Mouse (Mus musculus): ENCODE measurements around the gene Hist1h2bf. TPM values are rescaled to one million over a fixed set of nuclear protein-coding genes. Genes with fewer than 3 reads are reported as not detected.
"Not testable (repeated sequence)": the region's sequence is repeated elsewhere in the genome, so short reads cannot be mapped to it uniquely, and the experiment has no call there.

Gene Hist1h2bf
- polyA plus RNA-seq, 1 experiment = 12.9 TPM

DNA sequence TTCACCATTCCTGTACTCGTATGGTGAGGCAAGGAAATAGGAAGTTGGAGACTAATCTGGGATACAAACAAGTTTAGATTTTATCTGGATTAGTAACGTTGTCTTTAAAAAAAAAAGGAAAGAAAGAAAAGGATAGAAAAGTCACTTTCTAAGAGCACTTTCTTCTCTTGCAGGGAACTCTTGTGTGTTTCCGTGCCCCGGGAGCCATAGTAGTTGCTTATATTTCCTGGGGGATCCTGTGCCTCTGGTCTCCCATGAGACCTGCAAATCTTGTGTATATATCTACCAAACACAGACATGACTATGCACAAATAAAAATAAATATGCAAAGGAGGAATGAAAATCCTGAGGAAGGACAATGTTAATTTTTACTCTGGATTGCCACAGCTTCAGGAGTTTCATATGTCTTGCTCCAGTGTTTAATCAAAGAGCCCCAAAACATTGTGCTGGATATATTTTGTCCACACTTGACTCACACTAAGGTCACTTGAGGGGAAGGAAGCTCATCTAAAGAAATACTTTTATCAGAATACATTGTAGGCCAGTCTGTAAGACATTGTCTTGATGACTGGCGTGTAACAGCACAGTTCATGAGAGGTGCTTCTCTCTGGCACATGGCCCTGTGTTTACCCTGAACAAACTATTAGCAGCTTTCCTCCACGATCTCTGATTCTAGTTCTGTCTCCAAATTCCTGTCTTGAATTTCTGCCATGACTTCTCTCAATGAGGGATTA, 3.1 kb upstream of the Hist1h2bf start:
- no peak for TF ChIP-seq GATA1 (IDR thresholded peaks at IDR 0.05; ENCODE audit: low read length)

DNA sequence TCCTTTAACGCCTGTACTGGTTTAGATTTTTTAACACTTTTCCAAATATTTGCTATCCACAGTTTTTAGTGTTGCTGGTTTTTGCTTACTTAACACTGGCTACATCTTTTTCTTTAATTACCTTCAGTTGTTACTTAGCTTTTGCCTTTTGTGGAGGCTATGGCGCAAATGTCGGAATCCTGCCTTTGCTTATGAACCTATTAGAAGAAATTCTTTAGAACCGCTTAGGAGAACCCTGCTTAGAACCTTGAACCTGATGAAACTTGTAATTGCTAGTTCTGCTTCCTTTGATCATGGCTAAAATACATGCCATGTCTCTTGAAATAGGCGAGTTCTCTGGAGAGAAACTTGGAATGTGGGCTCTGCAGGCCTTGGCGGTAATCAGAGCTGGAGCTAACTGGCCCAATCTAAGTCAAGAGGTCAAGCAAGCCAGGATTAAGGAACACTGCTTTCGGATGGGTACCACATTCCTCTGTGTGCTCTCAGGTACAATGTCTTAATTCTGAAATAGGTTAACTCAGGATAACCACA, 2.4 kb upstream of the Hist1h2bf start:
- no peak for TF ChIP-seq GATA1 (IDR thresholded peaks at IDR 0.05; ENCODE audit: low read length)

DNA sequence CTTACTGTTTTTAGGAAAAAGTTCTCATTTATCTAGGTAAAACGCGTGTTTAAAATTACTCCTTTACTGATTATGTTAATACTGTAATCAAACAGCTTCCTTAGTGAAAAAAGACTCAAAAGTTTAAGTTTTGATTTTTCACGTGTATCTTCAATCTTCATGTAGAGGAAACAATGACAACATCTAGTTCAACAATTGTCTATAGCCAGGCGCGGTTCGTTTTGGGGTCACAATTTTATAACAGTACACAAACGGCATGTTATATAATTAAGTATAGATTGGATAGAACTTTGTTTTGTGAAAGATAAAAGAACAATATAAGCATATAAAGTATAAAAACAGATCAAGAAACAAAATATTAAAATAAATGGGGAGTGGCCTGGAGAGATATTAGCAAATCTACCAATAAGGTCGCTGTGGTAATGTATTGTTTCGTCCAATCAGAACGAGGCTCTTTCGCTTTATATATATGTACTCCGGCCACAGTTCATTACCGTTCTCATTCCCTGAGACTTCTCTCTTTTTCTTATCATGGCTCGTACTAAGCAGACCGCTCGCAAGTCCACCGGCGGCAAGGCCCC, 1.4 kb upstream of the Hist1h2bf start, which contains the start of gene Hist1h3d:
Hist1h3d (plus strand) TSS at position 493 of the 581 bp plus-strand sequence.
- no peak for TF ChIP-seq GATA1 (IDR thresholded peaks at IDR 0.05; ENCODE audit: low read length)

DNA sequence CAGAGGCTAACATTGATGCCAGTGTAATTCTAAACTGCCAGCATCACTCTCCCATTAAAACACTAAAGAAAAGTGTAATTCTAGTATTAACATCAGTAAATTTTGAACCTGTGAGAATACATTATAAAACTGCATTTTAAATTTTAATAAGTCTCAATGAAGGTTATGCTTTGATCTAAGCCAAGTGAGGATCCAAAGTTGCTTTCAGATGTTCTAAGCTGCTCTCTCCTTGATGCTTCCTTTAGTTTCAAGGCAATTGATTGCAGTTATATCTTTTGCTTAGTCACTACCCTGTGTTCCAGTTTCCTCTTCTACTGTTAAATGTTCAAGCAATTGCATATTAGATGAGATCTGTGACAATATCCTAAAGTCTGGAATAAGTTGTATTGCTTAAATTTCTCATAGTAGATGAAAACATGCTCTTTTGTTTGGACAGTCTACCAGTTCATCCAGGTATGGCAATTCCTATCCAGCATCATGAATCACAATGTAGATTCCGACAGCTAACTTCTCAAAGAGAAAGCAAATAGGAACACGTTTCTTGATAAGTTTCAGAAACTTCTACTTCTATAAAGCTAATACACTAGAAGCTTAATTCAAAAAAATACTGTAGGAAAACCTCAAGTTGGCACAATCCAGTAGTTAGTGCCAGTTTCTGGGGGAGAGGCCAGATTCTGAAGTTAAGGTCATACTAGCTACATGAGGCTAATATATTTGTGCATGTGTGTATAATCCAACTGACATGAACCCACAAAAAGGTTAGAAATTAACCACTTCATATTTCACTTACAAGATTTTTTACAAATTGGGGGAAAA, 1.6 kb downstream of the Hist1h2bf start:
- TF ChIP-seq GATA1 (IDR thresholded peaks at IDR 0.05; ENCODE audit: low read length) = no peak

DNA sequence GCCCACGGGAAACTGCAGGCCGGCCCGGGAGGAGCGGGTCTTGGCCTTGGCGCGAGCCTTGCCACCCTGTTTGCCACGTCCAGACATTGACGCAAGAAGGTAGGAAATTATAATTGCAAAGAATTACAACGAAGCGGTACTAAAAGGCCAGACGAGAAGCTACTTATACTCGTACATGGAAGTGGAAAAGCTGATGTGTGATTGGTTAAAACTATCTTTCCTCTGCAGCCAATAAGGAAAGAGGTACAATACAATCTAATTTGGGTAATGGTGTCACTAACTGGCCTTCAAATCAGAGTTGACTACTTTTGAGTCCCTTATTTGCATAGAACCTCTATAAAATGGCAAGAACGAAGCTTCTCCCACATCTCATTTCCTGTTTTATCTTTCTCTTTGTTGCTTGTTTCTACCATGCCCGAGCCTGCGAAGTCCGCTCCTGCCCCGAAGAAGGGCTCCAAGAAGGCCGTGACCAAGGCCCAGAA, 2.9 kb downstream of the Hist1h2bf start, which contains the start of the genes Hist1h2ae and Hist1h2bg:
Hist1h2ae (minus strand) TSS at position 199 of the 482 bp plus-strand sequence.
Hist1h2bg (plus strand) TSS at position 375 of the 482 bp plus-strand sequence.
- no peak for TF ChIP-seq GATA1 (IDR thresholded peaks at IDR 0.05; ENCODE audit: low read length)

DNA sequence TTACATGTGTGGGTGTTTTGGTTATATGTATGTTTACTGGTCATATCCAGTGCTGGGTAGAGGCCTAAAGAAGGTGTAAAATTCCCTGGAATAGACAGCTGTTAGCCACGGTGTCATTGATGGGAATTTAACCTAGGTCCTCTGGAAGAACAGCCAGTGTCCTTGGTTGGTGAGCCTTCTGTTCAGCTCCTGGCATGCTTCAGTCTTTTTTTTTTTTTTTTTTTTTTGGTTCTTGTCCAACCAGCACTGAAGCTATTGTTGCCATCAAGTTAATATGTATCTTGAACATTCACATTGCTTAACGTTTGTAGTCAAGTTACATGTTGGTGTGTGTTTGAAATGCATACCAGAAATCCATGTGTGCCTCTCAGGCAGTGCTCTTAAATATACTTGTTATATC, 9.5 kb downstream of the Hist1h2bf start:
- no peak for TF ChIP-seq GATA1 (IDR thresholded peaks at IDR 0.05; ENCODE audit: low read length)

DNA sequence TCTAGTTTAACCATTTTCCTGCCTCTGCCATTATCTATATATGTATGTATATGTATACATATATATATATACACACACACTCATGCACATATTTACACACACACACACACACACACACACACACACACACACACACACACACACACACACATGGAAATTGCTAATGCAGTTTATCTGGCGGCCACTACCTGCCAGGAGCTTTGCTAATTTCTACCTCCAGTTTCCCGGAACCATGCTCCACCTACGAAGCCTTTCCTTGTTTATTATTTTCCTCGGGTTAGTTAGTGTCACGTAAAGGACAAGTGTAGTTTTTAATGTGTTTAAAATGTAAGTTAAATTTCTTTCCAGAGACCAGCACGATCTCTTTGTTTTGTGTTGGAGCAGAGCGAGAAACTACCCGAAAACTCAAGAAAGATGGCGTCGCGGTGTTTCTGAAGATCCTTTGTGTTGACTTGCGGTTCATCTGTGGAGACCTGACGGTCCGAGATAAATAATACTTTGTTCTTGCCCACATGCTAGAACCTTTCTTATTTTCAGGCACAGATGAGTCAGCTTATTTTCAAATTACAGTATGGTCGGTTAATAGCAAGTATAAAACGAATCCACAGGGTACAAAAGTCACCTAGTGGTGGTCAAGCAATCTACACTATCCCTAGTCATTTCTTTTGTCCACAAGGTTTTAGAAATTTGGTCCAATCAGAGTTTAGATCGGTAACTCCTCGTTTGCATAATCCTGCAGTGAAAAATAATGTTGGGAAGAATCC, 11.1 kb downstream of the Hist1h2bf start:
- no peak for TF ChIP-seq GATA1 (IDR thresholded peaks at IDR 0.05; ENCODE audit: low read length)

DNA sequence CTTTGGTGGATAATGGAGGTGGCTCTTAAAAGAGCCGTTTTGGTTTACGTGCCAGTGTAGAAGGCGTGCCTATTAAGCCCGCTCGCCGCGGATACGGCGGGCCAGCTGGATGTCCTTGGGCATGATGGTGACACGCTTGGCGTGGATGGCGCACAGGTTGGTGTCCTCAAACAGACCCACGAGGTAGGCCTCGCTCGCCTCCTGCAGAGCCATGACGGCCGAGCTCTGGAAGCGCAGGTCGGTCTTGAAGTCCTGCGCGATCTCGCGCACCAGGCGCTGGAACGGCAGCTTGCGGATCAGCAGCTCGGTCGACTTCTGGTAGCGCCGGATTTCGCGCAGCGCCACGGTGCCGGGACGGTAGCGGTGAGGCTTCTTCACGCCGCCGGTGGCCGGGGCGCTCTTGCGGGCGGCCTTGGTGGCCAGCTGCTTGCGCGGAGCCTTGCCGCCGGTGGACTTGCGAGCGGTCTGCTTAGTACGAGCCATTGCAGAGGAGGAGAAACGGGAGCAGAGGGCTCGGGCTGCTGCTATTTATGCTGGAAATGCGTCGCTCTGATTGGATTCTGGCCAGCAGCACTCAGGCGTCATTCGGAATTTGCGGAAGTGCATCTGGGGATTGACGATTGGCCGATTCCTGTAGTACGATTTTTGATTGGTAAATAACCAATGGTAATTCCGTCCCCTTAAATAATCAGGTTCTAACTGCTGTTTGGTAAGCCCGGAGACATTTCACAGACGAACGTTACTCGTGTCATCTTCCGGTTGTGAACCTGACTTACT, 11.9 kb downstream of the Hist1h2bf start, which contains the start of gene Hist1h3e:
Hist1h3e (minus strand) TSS at position 487 of the 777 bp plus-strand sequence.
- not testable (repeated sequence) for TF ChIP-seq GATA1 (IDR thresholded peaks at IDR 0.05; ENCODE audit: low read length)

DNA sequence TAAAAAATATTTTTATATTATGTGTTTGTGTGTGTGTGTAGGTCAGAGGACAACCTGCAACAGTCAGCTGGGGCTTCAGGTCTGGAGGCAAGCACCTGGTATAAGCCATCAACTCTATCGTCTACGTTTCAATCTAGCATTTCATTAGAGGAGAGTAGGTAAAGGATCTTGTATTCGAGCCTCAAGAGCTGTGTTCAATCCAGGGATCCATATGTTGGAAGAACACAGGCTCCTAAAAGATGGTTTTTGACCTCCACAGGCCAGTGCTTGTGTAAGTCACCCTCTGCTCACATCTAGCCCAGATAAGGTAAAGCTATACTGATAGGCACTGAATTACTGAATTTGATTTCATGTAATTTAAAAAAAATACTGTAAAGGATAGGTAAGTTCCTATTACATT, 17.1 kb downstream of the Hist1h2bf start:
- no peak for TF ChIP-seq GATA1 (IDR thresholded peaks at IDR 0.05; ENCODE audit: low read length)

DNA sequence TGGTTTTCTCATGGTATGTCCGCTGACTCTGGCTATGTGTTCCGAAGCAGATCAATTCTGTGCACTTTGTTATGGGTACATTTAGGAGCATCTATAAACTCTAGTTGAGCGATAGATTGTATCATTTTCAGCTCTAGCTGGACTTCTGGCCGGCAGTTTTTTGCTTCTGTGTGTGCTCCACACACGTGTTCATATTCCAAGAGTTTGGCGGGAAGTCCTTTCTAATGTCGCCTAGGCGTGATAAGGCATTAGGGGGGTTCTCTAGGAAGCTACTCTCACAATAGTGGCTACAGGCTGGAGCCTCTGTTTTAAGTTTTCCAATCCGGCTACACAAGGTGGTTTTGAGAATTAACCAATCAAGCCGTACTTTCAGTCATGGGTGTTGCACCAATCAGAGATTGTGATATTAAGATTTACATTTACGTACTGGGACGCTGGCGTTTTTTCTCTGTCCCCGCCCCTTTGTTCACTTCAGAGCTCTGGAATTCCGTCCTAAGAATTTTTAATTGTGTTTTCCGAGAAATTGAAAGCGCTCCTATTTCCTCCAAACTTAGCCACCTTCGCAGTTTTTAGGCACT, 18.1 kb downstream of the Hist1h2bf start:
- TF ChIP-seq GATA1 (IDR thresholded peaks at IDR 0.05; ENCODE audit: low read length) = no peak

DNA sequence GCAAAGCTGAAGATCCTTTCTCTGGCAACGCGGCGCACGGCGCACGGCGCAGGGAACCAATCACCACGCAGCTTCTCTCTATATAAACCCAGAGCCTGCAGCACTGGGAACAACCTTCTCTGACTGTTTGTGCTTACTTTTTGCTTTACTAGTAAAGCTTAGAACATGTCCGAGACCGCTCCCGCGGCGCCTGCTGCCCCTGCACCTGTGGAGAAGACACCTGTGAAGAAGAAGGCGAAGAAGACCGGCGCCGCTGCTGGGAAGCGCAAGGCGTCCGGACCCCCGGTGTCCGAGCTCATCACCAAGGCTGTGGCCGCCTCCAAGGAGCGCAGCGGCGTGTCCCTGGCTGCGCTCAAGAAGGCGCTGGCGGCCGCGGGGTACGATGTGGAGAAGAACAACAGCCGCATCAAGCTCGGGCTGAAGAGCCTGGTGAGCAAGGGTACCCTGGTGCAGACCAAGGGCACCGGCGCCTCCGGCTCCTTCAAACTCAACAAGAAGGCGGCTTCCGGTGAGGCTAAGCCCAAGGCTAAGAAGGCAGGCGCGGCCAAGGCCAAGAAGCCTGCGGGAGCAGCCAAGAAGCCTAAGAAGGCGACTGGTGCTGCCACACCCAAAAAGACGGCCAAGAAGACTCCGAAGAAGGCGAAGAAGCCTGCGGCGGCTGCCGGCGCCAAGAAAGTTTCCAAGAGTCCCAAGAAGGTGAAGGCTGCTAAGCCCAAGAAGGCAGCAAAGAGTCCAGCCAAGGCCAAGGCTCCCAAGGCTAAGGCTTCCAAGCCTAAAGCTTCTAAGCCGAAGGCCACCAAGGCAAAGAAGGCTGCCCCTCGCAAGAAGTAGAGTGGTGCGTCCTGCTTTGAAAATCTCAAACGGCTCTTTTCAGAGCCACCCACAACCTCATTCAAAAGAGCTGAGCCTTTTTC, 18.8 kb downstream of the Hist1h2bf start:
- no peak for TF ChIP-seq GATA1 (IDR thresholded peaks at IDR 0.05; ENCODE audit: low read length)

DNA sequence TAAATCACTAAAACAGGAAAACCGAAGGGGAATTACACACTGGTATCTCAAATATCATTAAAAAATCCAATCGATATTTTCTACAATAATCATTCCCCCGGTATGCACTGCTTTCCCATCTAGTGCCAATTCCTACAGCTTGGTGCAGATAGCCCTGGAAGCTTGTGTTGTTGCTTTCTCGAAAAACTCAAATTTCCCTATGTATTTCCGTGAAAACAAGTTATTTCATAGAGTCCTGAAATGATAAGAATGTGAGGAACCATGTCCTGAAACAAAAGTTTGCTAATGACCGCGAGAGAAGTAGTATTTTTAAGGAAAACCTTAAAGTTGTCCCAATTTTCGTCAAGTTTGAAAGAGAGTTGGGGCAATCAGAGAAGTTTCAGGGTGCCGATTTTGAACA, 19.6 kb downstream of the Hist1h2bf start:
- TF ChIP-seq GATA1 (IDR thresholded peaks at IDR 0.05; ENCODE audit: low read length) = no peak

DNA sequence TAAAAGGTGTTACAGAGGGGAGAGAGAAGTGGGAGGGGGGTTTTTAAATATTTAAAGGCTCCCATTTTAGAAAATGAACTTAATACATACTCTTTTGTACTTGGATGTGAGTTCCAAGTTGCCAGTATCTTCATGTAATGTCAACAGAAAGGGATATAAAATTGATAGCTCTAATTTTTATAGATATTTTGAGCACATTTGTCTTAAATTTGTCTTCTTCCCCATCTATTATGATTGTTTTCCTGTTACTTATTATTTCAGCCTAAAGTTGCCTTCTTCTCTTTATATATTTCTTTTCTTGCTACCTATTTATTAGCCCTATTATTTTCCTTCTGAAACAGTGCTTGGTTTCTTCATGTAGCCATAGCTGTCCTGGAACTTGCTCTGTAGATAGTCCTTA, 21.0 kb downstream of the Hist1h2bf start, which contains the start of gene Hist1h1d:
Hist1h1d (plus strand) TSS at position 301 of the 400 bp plus-strand sequence.
- TF ChIP-seq GATA1 (IDR thresholded peaks at IDR 0.05; ENCODE audit: low read length) = no peak
